Mouse (Mus musculus) 416B (cell line): ENCODE measurements around the gene Itfg1.
"Not testable (repeated sequence)": the region's sequence is repeated elsewhere in the genome, so short reads cannot be mapped to it uniquely, and the experiment has no call there.

ENCODE experiments used
- DNase-seq: peaks from one replicate; pipeline ENCODE4 v3.0.0; 2011; ENCODE audit warnings: low read depth

The Itfg1 gene

DNA sequence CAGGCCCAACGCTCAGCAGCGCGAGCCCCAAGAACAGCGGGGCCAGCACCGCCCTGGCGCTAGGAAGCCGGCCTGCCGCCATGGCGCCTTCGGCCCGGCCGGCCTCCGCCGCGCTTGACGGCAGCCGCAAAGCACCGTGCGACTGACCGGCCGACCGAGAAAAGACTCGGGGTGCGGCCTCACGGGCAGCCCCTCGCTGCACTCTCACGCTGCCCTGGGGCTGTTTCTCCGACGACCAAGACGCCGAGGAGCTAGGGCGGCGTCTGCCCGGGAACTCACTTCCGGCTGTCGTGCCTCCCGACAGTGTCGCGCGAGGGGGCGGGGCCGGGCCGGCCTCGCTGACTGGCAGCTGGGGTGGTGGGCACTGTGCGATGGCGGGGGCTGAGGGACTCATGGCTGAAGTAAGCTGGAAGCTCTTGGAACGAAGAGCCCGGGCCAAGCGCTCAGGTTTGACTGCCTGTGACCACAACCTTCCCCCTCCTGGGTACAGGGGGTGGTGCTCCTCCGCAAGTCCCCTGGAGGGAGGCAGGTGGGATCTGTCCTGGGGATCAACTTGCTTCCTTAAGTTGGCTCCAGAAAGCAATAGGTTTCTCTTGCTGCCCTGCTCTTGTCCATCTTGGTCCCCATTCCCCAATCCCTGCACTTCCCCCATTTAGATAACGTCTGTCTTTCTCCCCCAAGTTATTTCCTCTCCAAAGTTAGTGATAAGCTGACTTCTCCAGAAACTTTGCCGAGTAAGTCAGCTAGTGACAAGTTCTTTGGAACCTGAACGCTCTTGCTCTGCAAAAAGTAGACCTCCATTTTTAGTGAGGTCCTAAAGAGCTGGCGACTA lies at the start of gene Itfg1, which contains the start of gene Phkb:
Gene Itfg1 (minus strand): TSS at position 265 of the 832 bp plus-strand sequence.
Gene Phkb (plus strand): TSS at position 303 of the 832 bp plus-strand sequence.
- peak; percentile 93 for DNase-seq

DNA sequence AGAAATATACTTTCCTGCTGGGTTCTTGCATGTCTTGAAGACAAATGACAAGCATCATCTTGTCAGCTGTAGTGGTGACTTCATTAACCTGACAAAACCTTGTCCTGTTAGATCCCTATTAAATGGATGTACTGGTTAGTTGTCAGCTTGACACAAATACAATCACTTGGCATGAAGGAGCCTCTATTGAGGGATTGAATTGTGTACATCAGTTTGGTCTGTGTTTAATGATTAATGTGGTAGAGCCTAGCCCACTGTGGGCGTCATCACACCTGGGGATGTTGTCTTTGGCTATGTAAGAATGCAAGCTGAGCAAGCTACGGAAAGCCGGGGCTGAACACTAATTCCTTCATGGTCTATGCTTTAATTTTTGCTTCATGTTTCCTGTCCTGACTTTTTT lies 44.1 kb upstream of the Itfg1 start:
- no peak for DNase-seq

DNA sequence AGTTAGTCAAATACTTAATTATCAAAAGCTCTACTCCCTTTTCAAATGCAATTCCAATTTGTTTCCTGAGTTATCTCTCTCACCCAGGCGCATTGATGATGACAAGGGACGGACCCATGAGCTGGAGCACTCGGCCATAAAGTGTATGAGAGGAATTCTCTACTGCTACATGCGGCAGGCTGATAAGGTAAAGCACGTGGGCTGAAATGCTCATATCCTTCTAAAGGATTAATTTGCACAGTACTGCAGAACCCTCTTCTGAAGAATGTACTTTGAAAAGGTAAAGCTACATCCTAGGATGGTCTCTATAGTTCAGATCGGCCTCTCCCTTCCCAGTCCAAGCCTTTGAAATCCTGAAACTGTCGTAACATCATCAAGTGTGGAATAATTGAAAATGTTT lies 38.9 kb upstream of the Itfg1 start:
- DNase-seq, result no peak

DNA sequence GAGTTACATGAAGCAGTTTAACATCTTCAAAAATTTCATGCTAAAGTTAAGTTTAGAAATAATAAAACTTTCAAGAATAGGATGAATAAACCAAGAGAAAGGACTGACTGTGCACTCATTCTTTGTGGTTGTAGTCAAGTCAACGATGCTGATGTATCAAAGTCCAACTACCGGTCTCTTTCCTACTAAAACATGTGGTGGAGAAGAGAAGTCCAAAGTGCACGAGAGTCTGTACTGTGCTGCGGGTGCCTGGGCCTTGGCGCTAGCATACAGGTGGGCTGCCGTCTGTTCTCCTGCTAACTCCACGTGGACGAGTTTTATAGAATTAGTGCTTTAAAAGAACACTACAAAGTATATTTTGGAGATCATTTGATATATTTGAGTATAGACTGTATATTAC lies 37.3 kb upstream of the Itfg1 start:
- no peak for DNase-seq

DNA sequence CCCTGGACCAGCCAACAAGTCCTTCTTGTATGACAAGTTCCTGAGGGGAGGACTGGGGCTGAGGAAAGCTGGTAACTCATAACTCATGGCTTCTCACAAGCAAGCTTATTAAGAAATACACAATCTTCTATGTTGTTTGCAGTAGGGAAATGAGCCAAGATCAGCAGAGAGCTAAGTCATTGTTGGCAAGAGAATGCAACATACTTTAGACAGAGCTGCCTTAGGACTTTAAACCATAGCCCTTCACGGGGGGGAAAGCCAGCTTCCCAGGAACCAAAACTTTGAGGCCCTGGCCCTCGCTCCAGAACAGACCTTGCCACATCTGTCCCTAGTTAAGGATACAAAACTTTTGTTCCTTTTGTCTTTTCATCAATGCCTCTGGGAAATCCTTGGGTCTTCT lies 30.9 kb upstream of the Itfg1 start:
- DNase-seq, result no peak

DNA sequence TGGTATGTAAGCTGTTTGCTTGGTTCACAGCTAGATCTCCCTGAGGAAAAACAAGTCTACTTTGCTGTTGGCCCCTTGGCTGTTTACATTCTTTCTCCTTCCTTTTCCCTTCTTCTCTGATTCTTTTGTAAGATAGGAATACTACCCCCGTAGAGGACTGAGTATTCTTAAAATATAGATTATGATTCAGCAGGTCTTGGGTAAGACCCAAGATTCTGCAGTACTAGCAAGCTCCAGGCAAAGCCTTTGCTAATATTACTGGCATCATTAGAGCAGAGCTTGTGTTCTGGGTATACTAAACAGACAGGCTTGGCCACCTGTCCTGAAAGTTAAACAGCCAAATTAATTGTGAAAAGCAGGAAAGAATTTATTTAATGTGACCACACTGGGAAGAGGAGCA lies 21.7 kb upstream of the Itfg1 start:
- peak; percentile 26 for DNase-seq

DNA sequence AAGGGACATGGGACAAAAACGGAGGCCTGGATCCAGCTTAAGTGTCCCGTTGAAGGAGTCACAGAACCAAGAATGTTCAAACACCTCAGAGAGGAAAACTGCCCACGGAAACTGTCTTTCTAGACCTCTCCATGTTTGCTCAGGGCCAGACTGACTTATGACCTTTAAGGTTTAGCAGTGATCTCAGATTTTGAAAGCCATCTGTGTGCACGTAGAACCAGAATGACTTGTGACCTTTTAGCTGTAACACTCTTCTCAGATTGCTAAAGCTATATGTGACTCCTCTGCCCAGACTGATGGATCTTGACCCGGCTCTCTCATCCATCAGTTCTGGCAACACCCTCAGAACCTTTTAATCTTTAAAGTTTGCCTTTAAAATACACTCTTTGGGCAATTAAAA lies 19.9 kb upstream of the Itfg1 start:
- no peak for DNase-seq

DNA sequence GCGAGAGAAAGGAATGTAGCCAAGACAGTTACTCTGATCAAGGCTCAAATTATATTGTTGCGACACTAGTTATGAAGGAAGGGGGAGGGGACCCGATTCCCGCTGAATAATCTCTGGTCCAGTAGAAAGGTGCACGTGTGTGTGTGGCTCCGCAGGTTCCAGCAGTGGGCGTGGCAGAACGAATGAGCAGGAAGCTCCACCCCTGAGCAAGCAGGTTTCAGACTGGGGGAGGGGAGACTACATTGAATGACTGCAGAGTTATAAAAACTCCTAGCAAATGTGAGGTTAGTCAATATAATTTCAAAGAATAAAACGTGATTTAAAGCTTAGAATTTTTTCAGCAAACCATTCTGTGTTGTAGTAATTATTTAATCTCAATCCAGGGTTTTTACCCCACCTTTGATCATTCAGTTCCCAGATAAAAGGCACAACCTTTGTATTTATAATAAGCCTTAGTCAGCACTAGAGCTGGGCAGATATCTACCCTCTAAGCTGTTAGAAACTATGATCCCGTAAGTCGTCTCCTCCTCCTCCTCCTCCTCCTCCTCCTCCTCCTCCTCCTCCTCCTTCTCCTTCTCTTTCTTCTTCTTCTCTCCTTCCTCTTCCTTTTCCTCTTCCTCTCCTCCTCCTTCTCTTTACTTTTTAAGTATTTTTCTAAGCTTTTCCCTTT lies 16.6 kb upstream of the Itfg1 start:
- not testable (repeated sequence) for DNase-seq

DNA sequence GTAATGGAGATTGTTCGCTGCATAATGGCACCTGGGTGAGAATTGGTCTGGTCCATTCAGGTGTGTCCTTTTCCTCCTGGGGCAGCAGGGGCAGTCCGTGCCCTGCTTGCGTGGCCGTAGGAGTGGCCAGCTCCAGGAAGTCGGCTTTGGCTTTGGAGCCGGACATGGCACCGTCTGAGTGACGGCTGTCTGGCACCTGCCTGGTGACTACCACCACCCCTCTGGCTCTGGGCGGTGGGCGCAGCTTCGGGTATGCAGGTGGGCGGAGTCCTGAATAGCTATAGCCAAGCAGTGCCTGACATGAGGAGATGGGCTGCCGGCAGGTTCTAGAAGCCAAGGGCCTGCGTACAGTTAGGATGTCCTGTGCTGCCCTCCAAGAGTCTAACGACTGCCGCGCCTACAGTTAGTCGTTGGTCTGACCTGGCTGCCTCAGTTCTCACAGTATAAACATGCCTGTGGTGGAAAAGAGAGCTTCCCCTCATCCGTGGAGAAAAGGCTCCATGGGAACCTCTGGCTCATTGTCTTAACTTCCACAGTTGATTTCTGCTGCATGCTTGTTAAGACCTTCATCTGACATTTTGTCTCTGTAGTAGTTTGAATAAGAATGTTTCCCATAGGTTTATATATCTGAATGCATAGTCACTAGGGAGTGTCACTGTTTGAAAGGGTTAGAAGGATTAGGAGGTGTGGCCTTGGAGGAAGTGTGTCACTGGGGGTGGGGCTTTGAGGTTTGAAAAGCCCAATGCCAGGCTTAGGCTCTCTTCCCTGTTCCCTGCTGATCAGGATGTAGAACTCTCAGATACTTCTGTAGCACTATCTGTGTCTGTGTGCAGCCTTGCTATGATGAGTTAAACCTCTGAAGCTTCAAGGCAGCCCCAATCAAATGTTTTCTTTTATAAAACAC lies 13.8 kb upstream of the Itfg1 start:
- DNase-seq, result peak; percentile 15

DNA sequence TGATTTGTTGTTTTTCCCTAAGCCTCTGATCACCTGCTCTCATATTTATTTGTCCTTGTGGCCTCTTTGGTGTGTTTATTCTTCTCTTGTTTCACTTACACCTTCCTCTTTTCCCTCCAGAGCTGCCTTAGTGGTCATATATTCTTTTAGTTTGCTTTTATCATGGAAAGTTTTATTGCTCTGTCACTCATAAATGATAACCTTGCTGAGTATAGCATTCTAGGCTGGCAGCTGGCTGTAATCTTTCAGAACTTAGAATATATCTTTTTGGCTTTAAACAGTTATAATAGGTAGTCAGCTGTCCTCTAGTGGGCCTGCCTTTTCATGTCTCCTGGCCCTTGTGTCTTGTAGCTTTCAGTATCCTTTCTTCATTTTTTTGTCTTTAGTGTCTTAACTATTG lies 5.2 kb upstream of the Itfg1 start:
- peak; percentile 41 for DNase-seq

DNA sequence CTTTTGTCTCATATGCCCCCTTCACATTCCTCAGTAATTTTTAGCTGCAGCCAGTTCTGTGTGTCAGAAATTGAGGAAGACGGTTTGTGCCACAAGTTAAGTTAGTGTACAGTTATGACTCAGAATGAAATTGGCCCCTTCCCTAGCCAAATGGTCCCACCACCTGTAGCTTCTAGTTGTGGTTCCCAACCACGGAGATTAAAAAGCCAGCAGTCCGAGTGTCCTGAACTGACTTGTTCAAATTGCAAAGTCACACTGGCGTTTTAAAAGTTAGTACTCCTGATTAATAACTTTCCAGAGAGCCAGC lies 721 bp upstream of the Itfg1 start:
- DNase-seq, result peak; percentile 84

DNA sequence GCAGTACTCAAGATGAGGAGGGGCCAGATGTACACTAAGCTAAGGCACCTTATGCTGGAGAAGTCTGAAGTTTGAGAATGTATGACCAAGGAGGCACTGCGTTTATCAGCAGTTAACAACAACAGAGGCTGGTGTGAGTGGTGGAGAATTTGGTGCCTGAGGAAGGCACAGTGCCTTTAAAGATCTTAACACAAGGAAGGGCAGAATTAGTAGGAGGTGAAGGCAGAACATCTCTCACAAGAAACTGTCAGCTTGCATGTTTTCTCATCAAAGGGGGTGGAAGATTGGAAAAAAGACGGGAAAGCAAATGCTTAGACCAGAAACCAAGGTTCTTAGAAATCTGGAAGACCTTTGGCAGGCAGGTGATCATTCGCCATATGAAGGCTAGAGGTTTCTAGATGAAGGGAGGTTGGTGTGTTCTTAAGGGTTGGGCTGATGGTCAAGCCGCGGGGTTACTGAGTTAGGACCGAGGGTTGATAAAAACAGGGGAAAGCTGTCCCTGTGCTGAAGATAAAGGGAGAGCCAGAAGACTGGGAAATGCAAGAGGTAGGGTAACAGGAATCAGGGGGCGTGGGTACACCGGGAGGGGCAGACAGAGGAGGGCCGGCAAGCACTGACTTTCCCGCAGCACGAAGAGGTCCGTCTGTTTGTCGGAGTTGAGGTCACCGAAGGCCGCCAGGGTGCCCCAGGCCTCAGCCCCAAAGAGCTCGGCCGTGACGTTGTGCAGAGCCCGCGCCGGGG lies 635 bp downstream of the Itfg1 start:
- no peak for DNase-seq

DNA sequence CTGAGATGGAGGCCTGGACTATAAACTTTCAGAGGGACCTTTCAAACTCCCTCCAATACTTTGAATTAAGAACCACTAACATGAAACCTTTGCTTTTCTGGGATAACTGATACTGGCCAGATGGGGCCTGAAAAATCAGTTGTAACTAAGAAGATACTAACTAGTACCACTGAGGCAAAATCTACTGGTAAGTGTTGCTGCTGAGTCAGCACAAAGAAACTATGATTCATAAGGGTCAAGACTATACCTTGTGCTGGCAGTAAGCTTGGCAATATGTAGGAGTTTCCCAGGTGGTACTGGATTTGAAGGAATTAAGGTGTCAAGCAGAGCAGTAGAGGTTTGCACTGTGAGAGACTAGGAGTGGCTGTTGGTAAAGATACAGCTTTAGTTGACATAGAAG lies 27.1 kb downstream of the Itfg1 start:
- no peak for DNase-seq

DNA sequence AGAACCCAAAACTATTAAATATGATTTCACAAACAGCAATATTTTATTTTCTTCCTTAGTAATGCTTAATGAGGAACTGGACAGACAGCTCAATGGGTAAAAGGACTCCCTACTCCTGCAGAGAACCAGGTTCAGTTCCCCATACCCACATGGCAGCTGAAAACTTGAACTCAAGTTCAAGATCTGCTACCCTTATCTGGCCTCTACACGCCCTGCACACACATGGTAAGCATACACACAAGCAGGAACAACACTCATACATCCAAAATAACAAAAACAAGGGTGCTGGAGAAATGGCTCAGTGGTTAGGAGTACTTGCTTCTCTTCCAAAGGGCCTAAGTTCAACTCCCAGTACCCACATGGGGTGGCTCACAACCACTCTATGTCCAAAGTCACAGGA lies 39.3 kb downstream of the Itfg1 start:
- no peak for DNase-seq

DNA sequence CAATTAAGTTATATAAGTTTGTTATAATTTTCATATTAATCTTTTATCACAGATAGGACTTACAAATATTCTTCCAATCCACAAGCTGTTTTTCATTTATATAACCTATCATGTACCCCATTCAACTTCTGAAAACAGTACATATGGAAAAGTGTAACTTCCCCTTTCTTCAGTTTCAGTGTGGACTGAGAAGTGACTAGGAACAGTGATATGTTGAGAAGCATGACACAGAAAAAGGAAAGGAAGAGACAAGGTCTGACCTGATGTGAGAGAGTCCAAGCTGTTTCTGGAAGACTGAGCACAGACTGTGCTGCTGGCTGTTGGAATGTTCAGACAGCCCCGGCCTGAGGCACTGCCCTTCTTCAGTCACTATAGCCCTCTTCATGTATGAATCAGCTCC lies 40.6 kb downstream of the Itfg1 start:
- no peak for DNase-seq

DNA sequence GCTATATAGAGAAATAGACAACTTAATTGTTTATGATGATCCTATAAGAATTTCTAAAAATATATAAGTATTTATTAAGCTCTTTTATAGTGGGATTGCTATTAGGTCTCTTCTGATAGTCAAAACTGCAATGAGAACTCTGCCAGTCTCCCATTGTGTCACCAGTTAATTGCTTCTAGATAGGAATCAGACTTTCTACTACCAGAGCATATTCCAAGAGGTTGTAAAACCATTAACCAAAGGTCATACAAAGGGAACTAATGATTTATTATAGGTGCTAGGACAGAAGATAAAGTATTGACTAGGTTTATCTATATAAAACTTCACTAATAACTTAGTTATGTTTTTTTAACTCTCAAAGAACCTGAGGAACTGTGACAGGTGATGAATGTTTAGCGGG lies 44.3 kb downstream of the Itfg1 start:
- DNase-seq, result not testable (repeated sequence)

DNA sequence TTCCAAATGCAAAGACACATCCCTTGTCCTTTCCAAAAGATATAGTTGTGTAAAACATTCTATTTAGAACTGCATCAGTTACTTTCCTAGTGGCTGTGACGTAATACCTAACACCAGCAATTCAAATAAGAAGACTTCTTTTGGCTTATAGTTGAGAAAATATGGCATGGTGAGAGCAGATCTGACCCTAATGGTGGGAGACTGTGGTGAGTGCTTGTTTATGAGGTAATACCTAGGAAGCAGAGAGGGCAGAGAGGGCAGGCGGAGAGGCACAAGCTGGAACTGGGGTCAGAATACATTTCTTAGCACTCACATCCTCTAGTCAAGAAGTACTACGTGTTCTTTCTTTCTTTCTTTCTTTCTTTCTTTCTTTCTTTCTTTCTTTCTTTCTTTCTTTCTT lies 52.4 kb downstream of the Itfg1 start:
- peak; percentile 33 for DNase-seq

DNA sequence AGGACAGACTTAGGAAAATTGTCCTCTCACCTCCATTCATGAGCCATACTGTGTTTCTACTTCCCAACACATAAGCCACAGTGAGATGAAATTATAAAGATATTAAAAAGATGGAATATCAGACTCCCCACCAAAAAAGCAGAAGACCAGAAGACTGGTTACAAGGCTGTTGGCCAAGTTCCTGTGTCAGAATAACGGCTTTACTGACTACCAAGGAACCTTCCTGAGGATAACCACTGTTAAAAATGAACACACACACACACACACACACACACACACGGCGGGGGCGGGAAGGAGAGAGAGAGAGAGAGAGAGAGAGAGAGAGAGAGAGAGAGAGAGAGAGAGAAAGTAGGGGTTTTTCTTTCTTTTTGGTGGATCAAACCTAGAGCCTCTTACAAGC lies 52.8 kb downstream of the Itfg1 start:
- DNase-seq, result peak; percentile 41

DNA sequence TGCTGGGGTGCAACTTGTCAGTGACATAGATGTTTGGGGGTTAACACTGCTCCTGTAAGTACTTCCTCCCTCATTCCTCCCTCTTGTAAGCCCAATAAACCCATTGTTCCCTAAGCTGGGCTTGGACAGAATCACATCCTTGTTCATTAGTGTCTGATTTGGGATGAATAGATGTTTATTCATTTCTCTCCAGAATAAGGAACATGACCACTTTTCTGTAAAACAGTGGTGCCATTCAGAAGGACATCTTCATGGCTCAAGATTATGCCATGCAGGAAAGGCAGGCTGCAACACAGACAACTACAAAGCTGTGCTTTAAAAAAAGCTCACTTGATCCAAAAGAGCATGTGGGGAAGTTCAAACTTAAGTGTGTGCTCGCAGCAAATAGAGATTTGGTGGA lies 55.2 kb downstream of the Itfg1 start:
- DNase-seq, result no peak

DNA sequence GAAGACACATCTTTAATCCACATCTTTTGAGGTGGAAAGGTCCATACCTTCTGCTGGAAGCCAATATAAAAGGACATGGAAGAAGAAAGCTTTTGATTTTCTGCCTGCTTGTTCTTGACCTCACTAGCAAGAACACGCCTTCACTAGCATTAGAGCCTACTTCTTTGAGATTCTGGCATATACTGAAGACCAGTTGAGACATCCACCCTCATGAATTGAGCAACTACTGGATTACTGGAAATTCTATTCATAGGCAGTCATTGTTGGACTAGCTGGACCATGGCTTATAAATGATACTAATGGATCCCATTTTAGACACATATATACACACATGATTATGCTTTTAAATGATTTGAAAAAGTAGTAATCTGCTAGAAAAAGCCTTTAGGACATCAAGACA lies 56.9 kb downstream of the Itfg1 start:
- no peak for DNase-seq

DNA sequence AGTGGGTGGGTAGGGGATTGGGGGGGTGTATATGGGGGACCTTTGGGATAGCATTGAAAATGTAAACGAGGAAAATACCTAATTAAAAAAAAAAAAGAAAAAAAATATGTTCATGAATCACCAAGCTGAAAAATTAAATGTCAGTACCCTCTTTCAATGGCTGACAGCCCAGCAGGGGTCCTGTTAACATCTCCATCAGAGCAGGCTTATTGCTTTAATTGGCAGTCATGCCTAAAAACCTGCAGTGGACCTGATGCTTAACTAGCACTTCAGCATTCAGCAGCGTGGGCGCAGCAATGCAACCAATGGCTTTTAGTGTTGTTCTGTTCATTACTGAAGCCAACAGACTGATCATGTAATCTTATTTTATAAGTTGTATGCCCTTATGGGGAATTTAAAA lies 60.6 kb downstream of the Itfg1 start:
- no peak for DNase-seq

DNA sequence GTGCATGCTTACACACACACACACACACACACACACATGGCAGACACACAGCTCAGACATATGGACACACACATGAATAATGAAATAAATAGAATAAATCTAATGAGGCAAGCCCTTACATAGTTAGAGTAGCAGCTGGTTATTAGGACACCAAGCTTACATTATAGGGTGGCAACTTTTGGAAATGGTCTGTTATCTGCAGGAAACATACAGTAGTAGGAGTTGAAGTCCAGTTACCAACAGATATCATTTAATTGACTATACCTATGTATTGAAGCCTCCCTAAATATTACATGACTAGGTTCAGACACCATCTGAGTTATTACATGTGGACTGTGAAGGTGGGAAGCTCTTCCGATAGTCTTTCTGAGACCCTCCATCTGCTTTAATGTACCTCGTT lies 95.7 kb downstream of the Itfg1 start:
- DNase-seq, result no peak
